Mouse (Mus musculus): ENCODE results near the gene Hspb6. TPM values are rescaled to one million over a fixed set of nuclear protein-coding genes. Genes with fewer than 3 reads are reported as not detected.

Gene Hspb6
- polyA plus RNA-seq, 1 experiment = 6.4 TPM

DNA sequence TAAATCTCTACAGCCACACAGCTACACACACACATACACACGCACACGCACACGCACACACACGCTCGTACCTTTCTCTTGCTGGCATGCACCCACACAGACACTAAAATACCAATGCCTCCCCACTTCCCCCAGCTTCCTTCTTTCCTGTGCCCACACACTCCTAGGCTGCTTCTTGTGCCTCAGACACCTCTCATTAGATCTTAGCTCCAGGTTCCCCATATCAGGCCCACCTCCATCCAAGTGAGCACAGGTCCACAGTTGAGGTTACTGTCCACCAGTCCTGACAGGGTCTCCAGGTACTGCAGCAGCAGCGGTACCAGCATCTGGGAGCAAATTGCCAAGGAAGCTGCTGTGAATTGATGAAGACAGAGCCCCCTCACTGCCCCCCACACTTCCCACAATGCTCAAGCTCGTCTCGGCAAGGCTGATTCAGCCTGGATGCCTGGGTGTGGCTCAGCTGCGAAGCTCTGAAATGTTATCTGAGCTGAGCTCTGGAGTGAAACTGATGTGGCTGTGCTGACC lies 20.6 kb upstream of the Hspb6 start:
- Histone ChIP-seq H3K4me3 (ENCODE audit: low read depth, low read length) (no peak overlapping the region), H3K36me3 (ENCODE audit: control insufficient read depth, insufficient read depth, low read length, poor library complexity, severe bottlenecking) (no peaks in the 10 kb centered on the region), H3K4me1 (ENCODE audit: control insufficient read depth, insufficient read depth, low read length) (no peaks in the 10 kb centered on the region), H3K27me3 (ENCODE audit: control insufficient read depth, insufficient read depth, low read length, poor library complexity, severe bottlenecking) (peaks cover 4% of the 10 kb centered on the region; the same call in 1 of the 2 replicates), H3K9ac (ENCODE audit: low read depth, poor library complexity, severe bottlenecking) (no peak overlapping the region), H3K9me3 (replicated peaks; ENCODE audit: control insufficient read depth, insufficient read depth, low read length, poor library complexity, severe bottlenecking) (0 out of 2 replicates have a peak, but pooled peaks cover 4% of the 10 kb centered on the region), H3K27ac (ENCODE audit: insufficient read depth, low read length) (no peak overlapping the region)
- TF ChIP-seq POLR2A (IDR thresholded peaks at IDR 0.05; ENCODE audit: insufficient read depth, low read length) = no peak
- TF ChIP-seq CTCF (IDR thresholded peaks at IDR 0.05; ENCODE audit: low read depth, low read length) = no peak
- TF ChIP-seq EP300 (IDR thresholded peaks at IDR 0.05; ENCODE audit: insufficient read depth, low read depth, low read length) = no peak

GRCm38 (mm10) chr7:30532931-30533330 lies 19.0 kb upstream of the Hspb6 start:
- Histone ChIP-seq H3K4me3 (ENCODE audit: low read depth, low read length) (no peak overlapping the region), H3K9me3 (replicated peaks; ENCODE audit: control insufficient read depth, insufficient read depth, low read length, poor library complexity, severe bottlenecking) (0 out of 2 replicates have a peak, but pooled peaks cover 4% of the 10 kb centered on the region), H3K4me1 (ENCODE audit: control insufficient read depth, insufficient read depth, low read length) (no peaks in the 10 kb centered on the region), H3K27me3 (ENCODE audit: control insufficient read depth, insufficient read depth, low read length, poor library complexity, severe bottlenecking) (peaks cover 4% of the 10 kb centered on the region; the same call in 1 of the 2 replicates), H3K9ac (ENCODE audit: low read depth, poor library complexity, severe bottlenecking) (no peak overlapping the region), H3K36me3 (ENCODE audit: control insufficient read depth, insufficient read depth, low read length, poor library complexity, severe bottlenecking) (no peaks in the 10 kb centered on the region), H3K27ac (ENCODE audit: insufficient read depth, low read length) (no peak overlapping the region)
- TF ChIP-seq POLR2A (IDR thresholded peaks at IDR 0.05; ENCODE audit: insufficient read depth, low read length) = no peak
- no peak for TF ChIP-seq CTCF (IDR thresholded peaks at IDR 0.05; ENCODE audit: low read depth, low read length)
- no peak for TF ChIP-seq EP300 (IDR thresholded peaks at IDR 0.05; ENCODE audit: insufficient read depth, low read depth, low read length)

GRCm38 (mm10) chr7:30533941-30534632 lies 17.9 kb upstream of the Hspb6 start:
- Histone ChIP-seq H3K27me3 (ENCODE audit: control insufficient read depth, insufficient read depth, low read length, poor library complexity, severe bottlenecking) (peaks cover 4% of the 10 kb centered on the region; the same call in 1 of the 2 replicates), H3K36me3 (ENCODE audit: control insufficient read depth, insufficient read depth, low read length, poor library complexity, severe bottlenecking) (no peaks in the 10 kb centered on the region), H3K27ac (ENCODE audit: insufficient read depth, low read length) (no peak overlapping the region), H3K4me1 (ENCODE audit: control insufficient read depth, insufficient read depth, low read length) (no peaks in the 10 kb centered on the region), H3K9me3 (replicated peaks; ENCODE audit: control insufficient read depth, insufficient read depth, low read length, poor library complexity, severe bottlenecking) (0 out of 2 replicates have a peak, but pooled peaks cover 4% of the 10 kb centered on the region), H3K4me3 (ENCODE audit: low read depth, low read length) (peak overlapping the region; percentile 80), H3K9ac (ENCODE audit: low read depth, poor library complexity, severe bottlenecking) (peak overlapping the region; percentile 62)
- TF ChIP-seq EP300 (IDR thresholded peaks at IDR 0.05; ENCODE audit: insufficient read depth, low read depth, low read length) (no peak), CTCF (IDR thresholded peaks at IDR 0.05; ENCODE audit: low read depth, low read length) (no peak), POLR2A (IDR thresholded peaks at IDR 0.05; ENCODE audit: insufficient read depth, low read length) (no peak)

DNA sequence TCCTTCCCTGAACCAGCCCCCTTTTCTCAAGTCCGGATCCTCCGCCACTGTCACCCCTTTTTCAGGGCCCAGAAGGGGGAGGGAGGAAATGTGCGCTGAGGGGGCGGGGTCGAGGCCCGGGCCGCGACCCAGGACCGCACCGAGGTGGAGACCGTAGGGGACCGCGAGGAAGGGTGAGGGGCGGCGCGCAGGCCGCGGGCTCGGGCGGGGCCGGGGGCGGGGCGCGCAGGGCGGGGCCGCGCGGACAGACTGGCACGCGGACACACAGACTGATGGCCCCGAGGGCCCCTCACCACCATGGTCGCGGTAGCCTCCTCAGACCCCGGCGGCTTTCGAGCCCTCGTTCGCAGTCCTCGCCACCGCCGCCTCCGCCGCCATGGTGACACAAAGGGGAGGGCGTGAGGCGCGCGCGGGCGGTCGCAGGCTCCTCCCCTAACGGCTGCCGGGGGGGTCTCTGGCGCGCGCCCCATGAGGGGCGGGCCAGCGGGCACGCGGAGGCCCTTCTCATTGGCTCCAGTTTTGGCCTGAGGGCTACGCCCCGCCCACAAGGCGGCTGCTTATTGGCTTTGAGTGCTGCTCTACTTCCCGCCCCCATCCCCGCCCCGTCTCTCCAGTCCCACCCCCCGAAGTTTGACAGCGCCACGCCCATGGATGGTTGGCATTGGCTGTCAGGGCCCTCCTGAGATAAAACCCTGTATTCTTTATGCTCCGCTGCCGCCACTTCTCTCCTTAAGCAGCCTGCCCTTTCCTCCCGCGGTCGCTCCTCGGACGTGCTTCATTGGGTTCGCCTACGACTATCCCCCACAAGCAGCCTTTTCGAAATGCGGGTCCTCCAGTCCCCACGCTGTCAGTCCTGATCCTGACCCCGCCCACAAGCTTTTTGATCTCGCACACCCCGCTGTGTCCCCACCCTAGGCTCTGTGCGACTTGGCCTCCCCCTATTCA lies 17.1 kb upstream of the Hspb6 start, which contains the start of gene Arhgap33:
Arhgap33 (minus strand) TSS at position 428 of the 945 bp plus-strand sequence.
- Histone ChIP-seq H3K4me1 (ENCODE audit: control insufficient read depth, insufficient read depth, low read length) (no peaks in the 10 kb centered on the region), H3K27ac (ENCODE audit: insufficient read depth, low read length) (no peak within 1 kb of the TSS), H3K9ac (ENCODE audit: low read depth, poor library complexity, severe bottlenecking) (peak within 1 kb of the TSS; percentile 62), H3K36me3 (ENCODE audit: control insufficient read depth, insufficient read depth, low read length, poor library complexity, severe bottlenecking) (no peaks in the 10 kb centered on the region), H3K4me3 (ENCODE audit: low read depth, low read length) (peak within 1 kb of the TSS; percentile 80), H3K27me3 (ENCODE audit: control insufficient read depth, insufficient read depth, low read length, poor library complexity, severe bottlenecking) (peaks cover 4% of the 10 kb centered on the region; the same call in 1 of the 2 replicates), H3K9me3 (replicated peaks; ENCODE audit: control insufficient read depth, insufficient read depth, low read length, poor library complexity, severe bottlenecking) (0 out of 2 replicates have a peak, but pooled peaks cover 4% of the 10 kb centered on the region)
- TF ChIP-seq POLR2A (IDR thresholded peaks at IDR 0.05; ENCODE audit: insufficient read depth, low read length) (no peak), CTCF (IDR thresholded peaks at IDR 0.05; ENCODE audit: low read depth, low read length) (no peak), EP300 (IDR thresholded peaks at IDR 0.05; ENCODE audit: insufficient read depth, low read depth, low read length) (no peak)

DNA sequence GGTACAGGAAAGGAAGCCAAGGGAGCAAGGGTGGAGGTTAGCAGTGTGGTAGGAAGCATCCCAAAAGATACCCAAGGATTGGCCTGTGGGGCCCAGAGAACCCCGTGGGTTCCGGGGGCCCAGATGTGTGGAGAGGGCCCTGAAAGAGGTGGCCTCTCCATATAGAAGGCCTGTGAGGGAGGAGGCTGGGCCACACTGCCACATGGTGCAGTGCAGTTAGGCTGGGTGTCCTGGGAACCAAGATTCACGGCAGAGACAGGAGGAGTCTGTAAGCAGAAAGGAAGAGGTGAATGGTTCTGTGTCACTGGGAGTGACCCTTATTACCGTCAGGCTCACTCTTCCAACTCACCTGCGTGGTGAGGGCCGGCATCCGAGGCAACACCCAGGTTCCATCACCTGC lies 11.4 kb upstream of the Hspb6 start:
- H3K4me3 ChIP-seq (ENCODE audit: low read depth, low read length) = no peak overlapping the region
- H3K36me3 ChIP-seq (ENCODE audit: control insufficient read depth, insufficient read depth, low read length, poor library complexity, severe bottlenecking) = no peaks in the 10 kb centered on the region
- no peaks in the 10 kb centered on the region for H3K9me3 ChIP-seq (replicated peaks; ENCODE audit: control insufficient read depth, insufficient read depth, low read length, poor library complexity, severe bottlenecking)
- no peak overlapping the region for H3K27ac ChIP-seq (ENCODE audit: insufficient read depth, low read length)
- H3K9ac ChIP-seq (ENCODE audit: low read depth, poor library complexity, severe bottlenecking) = 0 out of 2 replicates have a peak overlapping the region, but pooled peaks have one; percentile 6
- peaks cover 2% of the 10 kb centered on the region for H3K4me1 ChIP-seq (ENCODE audit: control insufficient read depth, insufficient read depth, low read length)
- no peaks in the 10 kb centered on the region for H3K27me3 ChIP-seq (ENCODE audit: control insufficient read depth, insufficient read depth, low read length, poor library complexity, severe bottlenecking)
- TF ChIP-seq EP300 (IDR thresholded peaks at IDR 0.05; ENCODE audit: insufficient read depth, low read depth, low read length) (no peak), CTCF (IDR thresholded peaks at IDR 0.05; ENCODE audit: low read depth, low read length) (no peak), POLR2A (IDR thresholded peaks at IDR 0.05; ENCODE audit: insufficient read depth, low read length) (no peak)
